Mouse (Mus musculus) cerebellum, adult 2 months (tissue): ENCODE data around the gene Os9.

Experiments
- CTCF ChIP-seq: fragments of 200-500 bp; IDR thresholded peaks from 2 replicates; pipeline ENCODE4 v1.5.1; 2011; ENCODE audit warnings: low read depth, mild to moderate bottlenecking, control low read depth, low read length, moderate library complexity, borderline replicate concordance; ENCODE audit not compliant: insufficient read depth
- POLR2A ChIP-seq: fragments of 200-500 bp; IDR thresholded peaks from 2 replicates; pipeline ENCODE4 v1.6.1; 2011; ENCODE audit warnings: low read length, control low read depth, borderline replicate concordance; ENCODE audit not compliant: insufficient read depth

DNA sequence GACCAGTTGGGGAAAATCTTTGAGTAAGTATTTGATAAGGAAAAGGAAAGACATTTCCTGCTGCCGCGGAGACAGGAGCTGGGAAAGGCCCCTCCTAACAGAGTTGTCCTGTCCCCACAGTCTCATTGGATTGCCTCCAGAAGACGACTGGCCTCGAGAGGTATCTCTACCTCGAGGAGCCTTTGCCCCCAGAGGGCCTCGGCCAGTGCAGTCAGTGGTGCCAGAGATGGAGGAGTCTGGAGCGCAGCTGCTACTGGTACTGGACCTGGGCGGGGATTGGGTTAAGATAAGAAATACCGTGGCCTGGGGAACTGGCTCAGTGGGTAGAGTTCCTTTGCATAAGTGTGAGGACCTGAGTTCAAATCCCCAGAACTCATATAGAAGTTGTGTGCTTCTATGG lies 55.0 kb downstream of the Os9 start:
- no peak for TF ChIP-seq CTCF
- no peak for TF ChIP-seq POLR2A
